Mouse (Mus musculus) kidney, embryonic 14.5 days (tissue): ENCODE data around the gene Zfp184. TPM values are rescaled to one million over a fixed set of nuclear protein-coding genes. Genes with fewer than 3 reads are reported as not detected.
A peak's percentile ranks its signal among the peaks of the same experiment; 100 is the strongest.

Experiments
- ATAC-seq: fragments of 200-750 bp; cut with Nextera tagmentation; 2 replicates; pipeline ENCODE4 v1.8.0; 2017; ENCODE audit warnings: moderate number of reproducible peaks, mild to moderate bottlenecking, moderate TSS enrichment, moderate library complexity; ENCODE audit not compliant: low FRiP score, low TSS enrichment
- H3K27ac ChIP-seq: fragments of 300-500 bp; sonication (generic); 2 replicates; pipeline ENCODE4 v1.5.1; 2014; ENCODE audit warnings: low read depth, mild to moderate bottlenecking, low read length, moderate library complexity, mixed read lengths
- H3K27me3 ChIP-seq: fragments of 300-500 bp; sonication (generic); 2 replicates; pipeline ENCODE4 v1.6.1; 2014; ENCODE audit warnings: mild to moderate bottlenecking, low read length; ENCODE audit not compliant: control insufficient read depth, insufficient read depth
- H3K36me3 ChIP-seq: fragments of 300-500 bp; sonication (generic); 2 replicates; pipeline ENCODE4 v1.6.1; 2014; ENCODE audit warnings: low read length, mixed read lengths; ENCODE audit not compliant: control insufficient read depth, insufficient read depth
- H3K4me1 ChIP-seq: fragments of 300-500 bp; sonication (generic); 2 replicates; pipeline ENCODE4 v1.6.1; 2014; ENCODE audit warnings: low read length, mixed read lengths; ENCODE audit not compliant: control insufficient read depth, insufficient read depth
- H3K4me2 ChIP-seq: fragments of 300-500 bp; sonication (generic); replicated peaks from 2 replicates; pipeline ENCODE4 v1.6.1; 2014; ENCODE audit warnings: low read depth, mild to moderate bottlenecking, low read length
- H3K4me3 ChIP-seq: fragments of 300-500 bp; sonication (generic); 2 replicates; pipeline ENCODE4 v1.5.1; 2014; ENCODE audit warnings: mild to moderate bottlenecking, low read length
- H3K9ac ChIP-seq: fragments of 300-500 bp; sonication (generic); 2 replicates; pipeline ENCODE4 v1.6.1; 2014; ENCODE audit warnings: low read depth, mild to moderate bottlenecking, low read length, moderate library complexity
- H3K9me3 ChIP-seq: fragments of 300-500 bp; sonication (generic); 2 replicates; pipeline ENCODE4 v1.6.1; 2016; ENCODE audit warnings: low read length; ENCODE audit not compliant: control insufficient read depth
- WGBS: fragments of 180-500 bp; shearing (Covaris S2); extraction: QIAGEN DNeasy Blood & Tissue Kit; methylation state at CpG from one replicate; pipeline ENCODE4 v1.1.7; 2014; 5-methylcytosine and 5-hydroxymethylcytosine counted together
- polyA plus RNA-seq: library from polyadenylated mRNA; unstranded; fragments of >200 nt; fragmentation: Nextera tagmentation; extraction: Ambion mirVana; gene quantifications from 2 replicates; pipeline ENCODE4 v1.2.1, GENCODE M21; 2014

Zfp184 gene
- polyA plus RNA-seq, 1 experiment from 2014 or later: 17.9 TPM

DNA sequence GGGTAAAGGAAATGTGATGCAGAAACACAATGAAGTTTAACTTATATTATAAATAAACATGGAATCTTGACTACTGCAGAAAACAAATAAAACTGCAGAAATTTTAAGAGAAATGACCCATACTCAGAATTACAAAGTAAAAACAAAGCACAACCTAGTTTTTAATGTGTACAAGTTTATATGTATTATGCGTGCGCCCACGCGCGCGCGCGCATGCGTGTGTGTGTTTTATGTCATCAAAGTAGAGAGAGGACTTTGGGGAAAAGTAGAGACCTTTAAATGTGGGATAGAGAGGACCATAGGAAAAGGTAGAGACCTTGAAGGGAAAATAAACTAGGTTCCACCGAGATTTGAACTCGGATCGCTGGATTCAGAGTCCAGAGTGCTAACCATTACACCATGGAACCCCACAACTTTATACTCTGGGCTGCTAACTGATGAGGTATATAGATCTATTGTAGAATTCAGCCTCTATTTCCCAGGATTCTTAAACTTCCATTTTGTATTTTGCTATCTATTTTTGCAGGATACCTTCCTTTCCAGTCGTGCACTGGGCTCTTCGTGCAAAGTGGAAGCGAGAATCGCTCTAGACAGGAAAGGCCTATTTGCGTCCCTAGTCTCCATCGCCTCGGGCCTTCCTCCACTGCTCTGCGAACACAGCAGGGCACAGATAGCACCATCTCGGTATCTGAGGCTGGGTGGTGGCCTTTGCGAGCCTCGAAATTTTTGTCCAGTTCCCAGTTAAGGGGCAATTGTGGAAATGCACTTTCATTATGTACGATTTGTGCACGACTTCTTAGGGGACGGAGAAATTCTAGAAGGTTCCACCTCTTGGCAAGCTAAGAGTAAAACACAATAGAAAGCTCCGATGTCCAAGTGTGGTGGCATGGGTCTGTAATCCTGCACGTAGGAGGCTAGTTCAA lies 11.0 kb upstream of the Zfp184 start:
- Histone ChIP-seq H3K27ac (no peak overlapping the region), H3K27me3 (peaks cover 2% of the 10 kb centered on the region; the same call in 1 of the 2 replicates), H3K4me1 (no peaks in the 10 kb centered on the region), H3K4me3 (peak overlapping the region; percentile 23), H3K4me2 (peak overlapping the region; percentile 23), H3K36me3 (no peaks in the 10 kb centered on the region), H3K9ac (no peak overlapping the region), H3K9me3 (no peaks in the 10 kb centered on the region)
- ATAC-seq: 0 out of 2 replicates have a peak, but pooled peaks have one; percentile 18
- 10% methylated on average over 28 of the region's 28 CpGs for WGBS

- H3K9me3 ChIP-seq: no peaks in the 10 kb centered on the region
- no peak; the same call in 1 of the 2 replicates for ATAC-seq
- no peak overlapping the region for H3K9ac ChIP-seq
- H3K27ac ChIP-seq: no peak overlapping the region
- 11% methylated on average over 17 of the region's 17 CpGs for WGBS
- H3K4me2 ChIP-seq: peak overlapping the region; percentile 30
- peak overlapping the region; percentile 25; the same call in 1 of the 2 replicates for H3K4me3 ChIP-seq
- H3K27me3 ChIP-seq: peaks cover 2% of the 10 kb centered on the region; the same call in 1 of the 2 replicates
- H3K36me3 ChIP-seq: no peaks in the 10 kb centered on the region
- H3K4me1 ChIP-seq: no peaks in the 10 kb centered on the region
Observed at GRCm38 (mm10) chr13:21934982-21935791, 9.7 kb upstream of the Zfp184 start.

- no peaks in the 10 kb centered on the region for H3K36me3 ChIP-seq
- no peaks in the 10 kb centered on the region for H3K4me1 ChIP-seq
- H3K9ac ChIP-seq: no peak overlapping the region
- H3K27ac ChIP-seq: no peak overlapping the region
- peak overlapping the region; percentile 25; the same call in 1 of the 2 replicates for H3K4me3 ChIP-seq
- no peaks in the 10 kb centered on the region for H3K9me3 ChIP-seq
- H3K27me3 ChIP-seq: peaks cover 2% of the 10 kb centered on the region; the same call in 1 of the 2 replicates
- 2% methylated on average over 7 of the region's 7 CpGs for WGBS
- peak overlapping the region; percentile 30 for H3K4me2 ChIP-seq
- no peak for ATAC-seq
Observed at GRCm38 (mm10) chr13:21935833-21936232, 9.1 kb upstream of the Zfp184 start.

GRCm38 (mm10) chr13:21936968-21937367 lies 7.9 kb upstream of the Zfp184 start:
- Histone ChIP-seq H3K4me1 (no peaks in the 10 kb centered on the region), H3K4me3 (peak overlapping the region; percentile 32), H3K9ac (peak overlapping the region; percentile 18; the same call in 1 of the 2 replicates), H3K9me3 (no peaks in the 10 kb centered on the region), H3K36me3 (no peaks in the 10 kb centered on the region), H3K27ac (no peak overlapping the region), H3K4me2 (peak overlapping the region; percentile 49), H3K27me3 (peaks cover 2% of the 10 kb centered on the region; the same call in 1 of the 2 replicates)
- ATAC-seq: peak; percentile 55
- WGBS: under 1% methylated on average over 17 of the region's 17 CpGs

GRCm38 (mm10) chr13:21940213-21940612 lies 4.7 kb upstream of the Zfp184 start:
- Histone ChIP-seq H3K9ac (no peak overlapping the region), H3K27ac (peak overlapping the region; percentile 30; the same call in 1 of the 2 replicates)

DNA sequence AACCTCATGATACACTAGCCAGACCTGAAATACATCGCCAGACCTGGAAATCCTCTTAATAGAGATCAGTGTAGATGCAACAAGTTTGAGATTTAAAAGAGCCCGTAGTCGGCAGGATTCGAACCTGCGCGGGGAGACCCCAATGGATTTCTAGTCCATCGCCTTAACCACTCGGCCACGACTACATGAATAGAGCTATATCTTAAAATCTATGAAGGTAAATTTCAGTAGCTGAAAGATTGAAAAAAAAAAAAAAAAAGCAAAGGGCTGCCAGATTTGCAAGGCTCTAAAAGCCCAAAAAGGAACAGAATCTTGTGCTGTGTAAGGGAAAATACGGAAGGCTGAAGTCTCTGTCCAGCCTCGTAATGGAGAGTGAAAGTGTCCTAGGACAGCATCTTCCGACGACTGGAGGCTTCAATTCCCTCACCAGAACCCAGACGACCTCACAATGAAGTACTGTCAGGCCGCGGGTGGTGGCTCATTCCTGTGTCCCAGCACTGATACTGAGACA lies 4.0 kb upstream of the Zfp184 start:
- Histone ChIP-seq H3K9ac (no peak overlapping the region), H3K4me1 (no peaks in the 10 kb centered on the region), H3K4me3 (peak overlapping the region; percentile 43), H3K27ac (peak overlapping the region; percentile 30; the same call in 1 of the 2 replicates), H3K27me3 (peaks cover 2% of the 10 kb centered on the region; the same call in 1 of the 2 replicates), H3K36me3 (no peaks in the 10 kb centered on the region), H3K4me2 (peak overlapping the region; percentile 41), H3K9me3 (no peaks in the 10 kb centered on the region)
- ATAC-seq: peak; percentile 29; the same call in 1 of the 2 replicates
- WGBS: under 1% methylated on average over 16 of the region's 16 CpGs

More at GRCm38 (mm10) chr13:21940213-21940612, 4.7 kb upstream of the Zfp184 start:
- Histone ChIP-seq H3K9me3 (no peaks in the 10 kb centered on the region), H3K4me2 (peak overlapping the region; percentile 41), H3K27me3 (peaks cover 2% of the 10 kb centered on the region; the same call in 1 of the 2 replicates), H3K36me3 (no peaks in the 10 kb centered on the region), H3K4me3 (peak overlapping the region; percentile 43), H3K4me1 (no peaks in the 10 kb centered on the region)
- WGBS: under 1% methylated on average over 19 of the region's 19 CpGs
- peak; percentile 86 for ATAC-seq

- peaks cover 4% of the 10 kb centered on the region; the same call in 1 of the 2 replicates for H3K36me3 ChIP-seq
- H3K4me1 ChIP-seq: no peaks in the 10 kb centered on the region
- H3K4me2 ChIP-seq: no peak overlapping the region
- H3K27me3 ChIP-seq: peaks cover 2% of the 10 kb centered on the region; the same call in 1 of the 2 replicates
- WGBS: 74% methylated on average over 1 of the region's 1 CpGs
- no peak overlapping the region for H3K27ac ChIP-seq
- H3K4me3 ChIP-seq: no peak overlapping the region
- no peaks in the 10 kb centered on the region for H3K9me3 ChIP-seq
- ATAC-seq: no peak
- H3K9ac ChIP-seq: no peak overlapping the region
Observed at GRCm38 (mm10) chr13:21943644-21944043, 1.2 kb upstream of the Zfp184 start.

- no peaks in the 10 kb centered on the region for H3K27me3 ChIP-seq
- H3K4me1 ChIP-seq: no peaks in the 10 kb centered on the region
- peak; percentile 61 for ATAC-seq
- peak overlapping the region; percentile 48; the same call in 1 of the 2 replicates for H3K9ac ChIP-seq
- H3K4me3 ChIP-seq: peak overlapping the region; percentile 87
- H3K9me3 ChIP-seq: no peaks in the 10 kb centered on the region
- H3K36me3 ChIP-seq: peaks cover 12% of the 10 kb centered on the region
- H3K27ac ChIP-seq: peak overlapping the region; percentile 80; the same call in 1 of the 2 replicates
- WGBS: under 1% methylated on average over 7 of the region's 7 CpGs
- peak overlapping the region; percentile 45 for H3K4me2 ChIP-seq
Observed at GRCm38 (mm10) chr13:21944592-21944925, 335 bp upstream of the Zfp184 start.
